Mouse (Mus musculus) liver, embryonic 14.5 days (tissue): ENCODE results near the gene Ccdc13. TPM values are rescaled to one million over a fixed set of nuclear protein-coding genes. Genes with fewer than 3 reads are reported as not detected.

Experiments used
- ATAC-seq: fragments of 200-750 bp; cut with Nextera tagmentation; 2 replicates; pipeline ENCODE4 v1.8.0; 2017; ENCODE audit warnings: moderate number of reproducible peaks, mild to moderate bottlenecking, moderate library complexity; ENCODE audit not compliant: insufficient read depth
- DNase-seq, 3 experiments: peaks; one replicate each; pipeline ENCODE4 v3.0.0-alpha.2; 2012 to 2013; ENCODE audit warnings: low read depth in 3 of 3, low spot score in 3 of 3
- H3K27ac ChIP-seq: fragments of 300-500 bp; sonication (generic); 2 replicates; pipeline ENCODE4 v1.5.1; 2014; ENCODE audit warnings: moderate library complexity, mild to moderate bottlenecking, control low read depth, inconsistent platforms
- H3K27me3 ChIP-seq: fragments of 300-500 bp; sonication (generic); 2 replicates; pipeline ENCODE4 v1.6.1; 2014; ENCODE audit warnings: mild to moderate bottlenecking, low read length, moderate library complexity; ENCODE audit not compliant: control insufficient read depth, insufficient read depth
- H3K36me3 ChIP-seq: fragments of 300-500 bp; sonication (generic); replicated peaks from 2 replicates; pipeline ENCODE4 v1.6.1; 2014; ENCODE audit warnings: low read depth; ENCODE audit not compliant: control insufficient read depth, insufficient read depth
- H3K4me1 ChIP-seq, 2 experiments: fragments of 200-500 bp in 1 of 2; fragments of 300-500 bp in 1 of 2; sonication (generic) in 1 of 2; replicated peaks; 2 replicates each; pipeline ENCODE4 v1.6.1; 2012 to 2014; ENCODE audit warnings: antibody characterized with exemption in 1 of 2, inconsistent platforms in 1 of 2, low read length in 1 of 2; ENCODE audit not compliant: control insufficient read depth in 2 of 2, insufficient read depth in 2 of 2
- H3K4me2 ChIP-seq: fragments of 300-500 bp; sonication (generic); 2 replicates; pipeline ENCODE4 v1.6.1; 2014; ENCODE audit warnings: low read depth, mild to moderate bottlenecking, control low read depth, moderate library complexity
- H3K4me3 ChIP-seq, 2 experiments: fragments of 200-500 bp in 1 of 2; fragments of 300-500 bp in 1 of 2; sonication (generic) in 1 of 2; 2 replicates each; pipeline ENCODE4 v1.5.1; 2012 to 2014; ENCODE audit warnings: low read depth in 2 of 2, low read length in 2 of 2, mild to moderate bottlenecking in 2 of 2, control low read depth in 1 of 2, inconsistent platforms in 1 of 2, moderate library complexity in 1 of 2; ENCODE audit not compliant: insufficient read depth in 1 of 2
- H3K9ac ChIP-seq: fragments of 300-500 bp; sonication (generic); replicated peaks from 2 replicates; pipeline ENCODE4 v1.6.1; 2014; ENCODE audit warnings: mild to moderate bottlenecking, control low read depth, moderate library complexity
- H3K9me3 ChIP-seq: fragments of 300-500 bp; sonication (generic); 2 replicates; pipeline ENCODE4 v1.6.1; 2016; ENCODE audit warnings: low read length, mixed read lengths; ENCODE audit not compliant: control insufficient read depth
- CTCF ChIP-seq: IDR thresholded peaks from 2 replicates; pipeline ENCODE4 v1.5.1; 2016; ENCODE audit warnings: antibody characterized with exemption, low read depth, control low read depth
- EP300 ChIP-seq: IDR thresholded peaks from 2 replicates; pipeline ENCODE4 v1.6.1; 2016; ENCODE audit warnings: antibody characterized with exemption, low read depth
- WGBS: fragments of 180-500 bp; shearing (Covaris S2); extraction: QIAGEN DNeasy Blood & Tissue Kit; methylation state at CpG from one replicate; pipeline ENCODE4 v1.1.7; 2014; ENCODE audit not compliant: insufficient replicate concordance; 5-methylcytosine and 5-hydroxymethylcytosine counted together
- polyA plus RNA-seq, 2 experiments: library from polyadenylated mRNA; depleted of rRNA in 1 of 2; stranded (reverse) in 1 of 2; unstranded in 1 of 2; fragments of >200 nt; fragmentation: Nextera tagmentation in 1 of 2; extraction: Ambion mirVana in 1 of 2; gene quantifications; 2 replicates each; pipeline versions ENCODE4 v1.2.1 to v1.2.3; 2012 to 2014

The Ccdc13 gene
- polyA plus RNA-seq, 2 experiments, result not detected

GRCm38 (mm10) chr9:121797722-121798121 lies 41.5 kb downstream of the Ccdc13 start:
- no peak overlapping the region for H3K9ac ChIP-seq
- no peak overlapping the region for H3K4me2 ChIP-seq
- ATAC-seq (no peak), DNase-seq (no peak)
- WGBS, result 11% methylated on average over 12 of the region's 12 CpGs
- H3K36me3 ChIP-seq, result no peaks in the 10 kb centered on the region
- 0 out of 4 replicates have a peak, but pooled peaks cover 0 to 2% of the 10 kb centered on the region in 2 experiments for H3K4me1 ChIP-seq
- H3K4me3 ChIP-seq, result no peak overlapping the region
- TF ChIP-seq CTCF (no peak), EP300 (no peak)
- no peaks in the 10 kb centered on the region for H3K27me3 ChIP-seq
- no peaks in the 10 kb centered on the region for H3K9me3 ChIP-seq
- H3K27ac ChIP-seq, result no peak overlapping the region

DNA sequence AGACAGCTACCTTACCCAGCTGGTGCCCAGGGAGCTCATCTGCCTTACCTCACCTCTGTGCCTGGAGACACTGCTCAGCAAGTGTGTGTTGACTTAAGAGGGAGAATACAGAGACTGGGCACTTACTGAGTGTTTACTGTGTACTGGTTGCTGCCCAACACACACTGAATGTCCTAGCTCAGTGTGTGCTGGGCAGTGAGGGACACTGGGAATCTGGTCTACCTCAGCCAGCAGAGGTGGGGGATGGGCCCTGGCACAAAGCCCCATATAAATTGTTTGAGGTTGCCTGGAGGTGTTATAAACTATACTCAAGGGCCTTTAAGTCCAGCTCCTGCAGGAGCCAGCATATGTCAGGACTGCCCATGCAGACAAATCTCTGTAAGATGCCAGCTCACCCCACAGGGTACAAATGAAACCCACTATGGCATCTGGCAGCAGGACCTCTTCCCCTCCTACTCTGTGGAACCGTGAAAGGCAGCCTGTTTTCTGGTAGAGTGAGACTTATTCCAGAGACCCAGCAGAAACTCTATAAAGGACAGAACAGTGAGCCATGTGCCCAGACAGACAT lies 44.2 kb downstream of the Ccdc13 start:
- TF ChIP-seq CTCF (no peak), EP300 (no peak)
- Histone ChIP-seq H3K27ac (no peak overlapping the region), H3K9ac (no peak overlapping the region), H3K36me3 (no peaks in the 10 kb centered on the region), H3K4me1 (no peaks in the 10 kb centered on the region), H3K4me3 (no peak overlapping the region), H3K9me3 (no peaks in the 10 kb centered on the region), H3K27me3 (no peaks in the 10 kb centered on the region), H3K4me2 (no peak overlapping the region)
- WGBS, result 36% methylated on average over 1 of the region's 1 CpGs
- ATAC-seq, result no peak
- DNase-seq, result no peak

- TF ChIP-seq EP300 (no peak), CTCF (no peak)
These were observed 47.3 kb downstream of the Ccdc13 start, which contains the start of gene Hhatl for GRCm38 (mm10) chr9:121791757-121792521. TSS of gene Hhatl (minus strand) at chr9:121792507.

DNA sequence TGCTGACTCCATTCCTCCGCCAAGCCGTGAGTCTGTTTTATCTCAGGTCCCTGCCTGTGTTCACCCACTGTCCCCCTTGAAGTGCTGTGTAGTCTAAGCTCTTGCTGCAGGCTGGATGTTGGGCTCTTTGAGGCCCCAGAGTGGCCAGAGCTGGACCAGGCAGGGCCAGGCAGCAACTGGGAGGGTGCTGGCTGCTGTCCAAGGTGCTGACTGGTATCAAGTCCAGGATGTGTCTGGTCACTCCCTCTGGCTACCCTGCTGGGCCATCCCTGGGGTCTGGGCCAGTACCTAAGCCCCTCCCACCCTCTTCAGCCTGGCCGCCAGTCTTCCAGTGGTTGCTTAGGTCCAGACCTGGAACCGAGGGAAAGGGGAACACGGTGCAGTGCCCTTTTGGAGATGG lies 48.1 kb downstream of the Ccdc13 start:
- no peaks in the 10 kb centered on the region for H3K27me3 ChIP-seq
- no peak overlapping the region for H3K4me3 ChIP-seq
- H3K27ac ChIP-seq, result no peak overlapping the region
- no peaks in the 10 kb centered on the region for H3K9me3 ChIP-seq
- H3K4me1 ChIP-seq, result no peaks in the 10 kb centered on the region
- H3K9ac ChIP-seq, result no peak overlapping the region
- H3K36me3 ChIP-seq, result no peaks in the 10 kb centered on the region
- WGBS, result 12% methylated on average over 5 of the region's 5 CpGs
- ATAC-seq, result no peak
- peak in 1 of 3 experiments; percentile 22 for DNase-seq
- no peak for TF ChIP-seq EP300
- TF ChIP-seq CTCF, result no peak
- H3K4me2 ChIP-seq, result no peak overlapping the region

More at GRCm38 (mm10) chr9:121791757-121792521, 47.3 kb downstream of the Ccdc13 start, which contains the start of gene Hhatl:
- no peak within 1 kb of the TSS for H3K4me3 ChIP-seq
- H3K4me1 ChIP-seq, result no peaks in the 10 kb centered on the region
- H3K36me3 ChIP-seq, result no peaks in the 10 kb centered on the region
- H3K9me3 ChIP-seq, result no peaks in the 10 kb centered on the region
- 49% methylated on average over 24 of the region's 24 CpGs for WGBS
- no peak within 1 kb of the TSS for H3K4me2 ChIP-seq
- ATAC-seq (no peak), DNase-seq (no peak)
- no peak within 1 kb of the TSS for H3K9ac ChIP-seq
- no peaks in the 10 kb centered on the region for H3K27me3 ChIP-seq
- H3K27ac ChIP-seq, result no peak within 1 kb of the TSS

DNA sequence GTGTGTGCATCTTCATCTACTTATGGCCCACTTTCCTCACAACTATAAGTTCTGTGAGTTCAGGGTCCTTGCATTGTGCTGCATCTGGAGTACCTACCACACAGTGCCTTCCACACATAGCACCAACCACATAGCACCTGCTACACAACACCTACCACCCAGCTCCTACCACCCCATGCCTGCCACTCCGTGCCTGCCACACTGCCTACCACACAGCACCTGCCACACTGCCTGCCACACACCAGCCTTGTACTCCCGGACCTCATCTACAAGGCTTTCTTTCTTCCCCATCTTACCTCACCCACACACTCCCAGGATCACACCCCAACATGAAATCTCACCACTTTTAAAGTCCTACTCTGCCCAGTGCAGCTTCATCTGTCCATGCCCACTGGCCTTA lies 52.9 kb downstream of the Ccdc13 start:
- WGBS, result 55% methylated on average over 2 of the region's 2 CpGs

More for the DNA sequence above, 52.9 kb downstream of the Ccdc13 start:
- H3K4me3 ChIP-seq, result no peak overlapping the region
- H3K4me1 ChIP-seq, result no peaks in the 10 kb centered on the region
- TF ChIP-seq EP300 (no peak), CTCF (no peak)
- no peaks in the 10 kb centered on the region for H3K36me3 ChIP-seq
- H3K4me2 ChIP-seq, result no peak overlapping the region
- no peak overlapping the region for H3K9ac ChIP-seq
- no peak overlapping the region for H3K27ac ChIP-seq
- no peak for DNase-seq
- ATAC-seq, result no peak
- no peaks in the 10 kb centered on the region for H3K27me3 ChIP-seq
- no peaks in the 10 kb centered on the region for H3K9me3 ChIP-seq
